In the genomic region with DNA sequence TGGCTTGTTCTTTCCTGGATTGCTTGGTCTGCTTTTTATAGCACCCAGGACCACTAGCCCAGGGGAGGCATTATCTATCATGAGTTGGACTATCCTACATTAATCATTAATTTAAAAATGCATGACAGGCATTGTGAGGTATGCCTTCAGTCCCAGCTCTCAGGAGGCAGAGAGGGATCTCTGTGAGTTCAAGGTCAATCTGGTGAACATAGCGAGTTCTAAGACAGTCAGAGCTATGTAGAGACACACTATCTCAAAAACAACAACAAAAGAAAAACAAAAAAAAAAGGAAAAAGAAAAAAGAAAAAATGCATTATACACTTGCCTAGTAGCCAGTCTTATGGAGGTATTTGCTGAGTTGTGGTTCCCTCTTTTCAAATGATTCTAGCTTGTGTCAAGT, we compare ENCODE assay signal across 31 mouse cellular contexts. TPM values are rescaled to one million over a fixed set of nuclear protein-coding genes. Genes with fewer than 3 reads are reported as not detected.
A peak's percentile ranks its signal among the peaks of the same experiment; 100 is the strongest.
DNase-seq lines count a peak whose midpoint lies in the region; ATAC-seq and TF ChIP-seq lines count a peak whose summit lies in the region.
"Had no signal": no experiment of that assay in that cellular context is flagged by ENCODE, and none has a peak within 500 bp of the region (broad histone marks: within the 10 kb centered on the region; RNA-seq: fewer than 3 reads in every experiment).

No protein-coding gene starts in this region.

- TF ChIP-seq CTCF in heart, postnatal 0 days (IDR thresholded peaks at IDR 0.05; ENCODE audit: low read depth) = no peak
- TF ChIP-seq CTCF in G1E (IDR thresholded peaks at IDR 0.05; ENCODE audit: low read depth, low read length) = no peak

- intact Hi-C loops in heart, postnatal 25 days (cut with DNase I) = no loop called here

- no peaks in the 10 kb centered on the region for H3K9me3 ChIP-seq in heart, postnatal 0 days (replicated peaks; ENCODE audit: control insufficient read depth, low read length)
- H3K9me3 ChIP-seq in G1E (replicated peaks) = no peaks in the 10 kb centered on the region
- no peaks in the 10 kb centered on the region for H3K9me3 ChIP-seq in liver, embryonic 15.5 days (replicated peaks)
- H3K9me3 ChIP-seq: embryonic facial prominence, embryonic 10.5 days; forebrain, embryonic 10.5 days; heart, embryonic 10.5 days; hindbrain, embryonic 10.5 days; intestine, embryonic 15.5 days; midbrain, embryonic 12.5 days; stomach, embryonic 15.5 days had no signal

- no peak overlapping the region for H3K4me2 ChIP-seq in heart, postnatal 0 days (ENCODE audit: low read depth, low read length)
- H3K4me2 ChIP-seq in liver, embryonic 15.5 days = no peak overlapping the region
- H3K4me2 ChIP-seq: intestine, embryonic 15.5 days; midbrain, embryonic 12.5 days; stomach, embryonic 15.5 days had no signal

- ATAC-seq in heart, postnatal 0 days (ENCODE audit: insufficient read depth, low read depth) = no peak
- ATAC-seq in G1E (ENCODE audit: extremely low read depth, insufficient number of reproducible peaks, low FRiP score, poor library complexity, severe bottlenecking) = no peak
- ATAC-seq in liver, embryonic 15.5 days (ENCODE audit: insufficient read depth) = no peak
- ATAC-seq: forebrain, embryonic 16.5 days; hindbrain, embryonic 16.5 days; intestine, embryonic 15.5 days had no signal

- no peaks in the 10 kb centered on the region for H3K36me3 ChIP-seq in heart, postnatal 0 days (replicated peaks; ENCODE audit: control insufficient read depth, insufficient read depth, low read length)
- H3K36me3 ChIP-seq in G1E (replicated peaks) = no peaks in the 10 kb centered on the region
- H3K36me3 ChIP-seq in liver, embryonic 15.5 days (replicated peaks) = no peaks in the 10 kb centered on the region
- H3K36me3 ChIP-seq: embryonic facial prominence, embryonic 10.5 days; forebrain, embryonic 10.5 days; heart, embryonic 10.5 days; hindbrain, embryonic 10.5 days; intestine, embryonic 15.5 days; midbrain, embryonic 12.5 days; stomach, embryonic 15.5 days had no signal

- 0 out of 2 replicates have a peak overlapping the region, but pooled peaks have one; percentile 8 for H3K27ac ChIP-seq in heart, postnatal 0 days (ENCODE audit: low read depth)
- peak overlapping the region; percentile 75 for H3K27ac ChIP-seq in brown adipose tissue, adult 24 weeks (replicated peaks; ENCODE audit: low read depth, low read length)
- peak overlapping the region; percentile 81 for H3K27ac ChIP-seq in liver, embryonic 15.5 days (replicated peaks)
- H3K27ac ChIP-seq: embryonic facial prominence, embryonic 10.5 days; forebrain, embryonic 10.5 days; heart, embryonic 10.5 days; hindbrain, embryonic 10.5 days; intestine, embryonic 15.5 days; midbrain, embryonic 12.5 days; stomach, embryonic 15.5 days had no signal

- H3K27me3 ChIP-seq in heart, postnatal 0 days (ENCODE audit: control insufficient read depth, insufficient read depth, low read length) = no peaks in the 10 kb centered on the region
- H3K27me3 ChIP-seq in G1E (ENCODE audit: insufficient read depth, low read length) = no peaks in the 10 kb centered on the region
- no peaks in the 10 kb centered on the region for H3K27me3 ChIP-seq in liver, embryonic 15.5 days
- H3K27me3 ChIP-seq: intestine, embryonic 15.5 days; midbrain, embryonic 12.5 days; stomach, embryonic 15.5 days had no signal

- H3K4me1 ChIP-seq in heart, postnatal 0 days (ENCODE audit: control insufficient read depth, insufficient read depth) = peaks cover 7% of the 10 kb centered on the region; the same call in 1 of the 2 replicates
- H3K4me1 ChIP-seq in G1E (ENCODE audit: insufficient read depth, low read depth, low read length) = peaks cover 88% of the 10 kb centered on the region
- peaks cover 28% of the 10 kb centered on the region for H3K4me1 ChIP-seq in brown adipose tissue, adult 24 weeks (ENCODE audit: control insufficient read depth, insufficient read depth, insufficient read length, low read length)
- peaks cover 81% of the 10 kb centered on the region for H3K4me1 ChIP-seq in liver, embryonic 15.5 days (replicated peaks)

- no peak for TF ChIP-seq EP300 in heart, postnatal 0 days (IDR thresholded peaks at IDR 0.05; ENCODE audit: low read depth)

- H3K9ac ChIP-seq in heart, postnatal 0 days (replicated peaks; ENCODE audit: low read depth, low read length) = no peak overlapping the region
- no peak overlapping the region for H3K9ac ChIP-seq in liver, embryonic 15.5 days
- H3K9ac ChIP-seq: intestine, embryonic 15.5 days; midbrain, embryonic 12.5 days; stomach, embryonic 15.5 days had no signal

- no peak overlapping the region for H3K4me3 ChIP-seq in heart, postnatal 0 days (ENCODE audit: low read depth, low read length)
- H3K4me3 ChIP-seq in G1E (ENCODE audit: low read depth, low read length) = peak overlapping the region; percentile 1; the same call in 1 of the 2 replicates
- H3K4me3 ChIP-seq in brown adipose tissue, adult 24 weeks (ENCODE audit: insufficient read depth, low read depth, low read length) = no peak overlapping the region
- no peak overlapping the region for H3K4me3 ChIP-seq in liver, embryonic 15.5 days (replicated peaks)
- H3K4me3 ChIP-seq: embryonic facial prominence, embryonic 10.5 days; forebrain, embryonic 10.5 days; heart, embryonic 10.5 days; hindbrain, embryonic 10.5 days; intestine, embryonic 15.5 days; midbrain, embryonic 12.5 days; stomach, embryonic 15.5 days had no signal

- 58% methylated on average over 1 of the region's 1 CpGs for WGBS in heart, postnatal 0 days
- WGBS in liver, embryonic 15.5 days (ENCODE audit: insufficient replicate concordance) = 53% methylated on average over 1 of the region's 1 CpGs

- DNase-seq in heart, postnatal 0 days (ENCODE audit: low spot score) = no peak
- no peak for DNase-seq in heart, postnatal 25 days (ENCODE audit: low spot score)
- DNase-seq in G1E (ENCODE audit: low spot score) = no peak
- DNase-seq in layer of hippocampus, postnatal 10 days (ENCODE audit: low spot score in 2 of 2) = no peak
- no peak for DNase-seq in urinary bladder, postnatal 36 days (ENCODE audit: low spot score in 2 of 2)
- DNase-seq in adrenal gland, postnatal 14 days = no peak
- DNase-seq: adrenal gland, postnatal 25 days; gastrocnemius, postnatal 14 days; right cerebral cortex, postnatal 14 days had no signal

RNA-seq across cellular contexts. Expression of gene Ifi47, which starts 8.0 kb away (rescaled TPM):
- total RNA-seq in heart, postnatal 0 days (2014; rRNA removed; ENCODE audit: low replicate concordance) = 2.0 and 2.1 TPM in 2 replicates
- polyA plus RNA-seq in heart, postnatal 0 days (2015; fragmentation: Nextera tagmentation; extraction: Ambion mirVana) = 1.4 and 1.8 TPM in 2 replicates
- 1 to 10 TPM; 1.3 to 3.0 TPM for total RNA-seq in heart, postnatal 25 days (2021)
- total RNA-seq in G1E (2014; fragmentation: Nextera tagmentation) = 16.5 and 25.1 TPM in 2 replicates
- total RNA-seq in G1E (2017) = 31.6 and 32.2 TPM in 2 replicates
- polyA plus RNA-seq in G1E (2012) = 0.81 and 0.99 TPM in 2 replicates
- polyA plus RNA-seq in brown adipose tissue, adult 24 weeks (2012; ENCODE audit: insufficient read depth, insufficient read length, missing spikeins) = 2.9 and 4.6 TPM in 2 replicates
- polyA plus RNA-seq in liver, embryonic 15.5 days (2015; fragmentation: Nextera tagmentation; extraction: Ambion mirVana) = 7.0 and 7.1 TPM in 2 replicates
- total RNA-seq in layer of hippocampus, postnatal 10 days (2021) = under 1 TPM; 0.21 to 0.62 TPM
- total RNA-seq in adrenal gland, postnatal 14 days (2021) = 5.1 and 8.9 TPM in 2 replicates

RNA-seq across cellular contexts. Expression of gene Tgtp2, which starts 20.4 kb away (rescaled TPM):
- total RNA-seq in heart, postnatal 0 days (2014; rRNA removed; ENCODE audit: low replicate concordance) = 0.08 TPM in 1 of 2 replicates, not detected in the other
- polyA plus RNA-seq in heart, postnatal 0 days (2015; fragmentation: Nextera tagmentation; extraction: Ambion mirVana) = 0.36 and 0.54 TPM in 2 replicates
- 1 to 10 TPM in 1 of 2 experiments, under 1 TPM in 1; 0.55 to 1.7 TPM for total RNA-seq in heart, postnatal 25 days (2021)
- total RNA-seq in G1E (2014; fragmentation: Nextera tagmentation) (8.3 and 10.0 TPM in 2 replicates), G1E (2017) (23.1 and 25.2 TPM in 2 replicates)
- 0.20 and 0.26 TPM in 2 replicates for polyA plus RNA-seq in G1E (2012)
- polyA plus RNA-seq in brown adipose tissue, adult 24 weeks (2012; ENCODE audit: insufficient read depth, insufficient read length, missing spikeins) = 19.9 and 29.5 TPM in 2 replicates
- polyA plus RNA-seq in liver, embryonic 15.5 days (2015; fragmentation: Nextera tagmentation; extraction: Ambion mirVana) = 0.86 and 1.1 TPM in 2 replicates
- under 1 TPM in 1 of 2 experiments, not detected in 1; 0.11 TPM for total RNA-seq in layer of hippocampus, postnatal 10 days (2021)
- 0.44 and 3.5 TPM in 2 replicates for total RNA-seq in adrenal gland, postnatal 14 days (2021)
- total RNA-seq: ES-E14; gastrocnemius, postnatal 14 days had no signal
- polyA plus RNA-seq: embryonic facial prominence, embryonic 10.5 days; forebrain, embryonic 10.5 days; forebrain, embryonic 16.5 days; heart, embryonic 10.5 days; hindbrain, embryonic 10.5 days; kidney, embryonic 14.5 days; neural tube, embryonic 11.5 days had no signal

RNA-seq across cellular contexts. Expression of gene Olfr1396, which starts 30.3 kb away (rescaled TPM):
- total RNA-seq in heart, postnatal 0 days (2014; rRNA removed; ENCODE audit: low replicate concordance) = 20.3 TPM in 1 of 2 replicates, not detected in the other
- 0.45 and 0.59 TPM in 2 replicates for polyA plus RNA-seq in heart, postnatal 0 days (2015; fragmentation: Nextera tagmentation; extraction: Ambion mirVana)
- 1 to 10 TPM; 1.3 to 1.7 TPM for total RNA-seq in heart, postnatal 25 days (2021)
- total RNA-seq in G1E (2014; fragmentation: Nextera tagmentation) (not detected in 2 replicates), G1E (2017) (0.06 and 0.11 TPM in 2 replicates)
- polyA plus RNA-seq in G1E (2012) = not detected in 2 replicates
- 0.38 TPM in 1 of 2 replicates, not detected in the other for polyA plus RNA-seq in brown adipose tissue, adult 24 weeks (2012; ENCODE audit: insufficient read depth, insufficient read length, missing spikeins)
- polyA plus RNA-seq in liver, embryonic 15.5 days (2015; fragmentation: Nextera tagmentation; extraction: Ambion mirVana) = not detected in 2 replicates
- total RNA-seq in layer of hippocampus, postnatal 10 days (2021) = not detected
- 0.53 and 0.67 TPM in 2 replicates for total RNA-seq in adrenal gland, postnatal 14 days (2021)
- total RNA-seq: ES-E14; left cerebral cortex, adult 18-20 months; left cerebral cortex, postnatal 25 days; monocyte, adult 5-6 weeks had no signal
- polyA plus RNA-seq: brain, embryonic 14.5 days; cortical plate, adult 2 months; embryonic facial prominence, embryonic 10.5 days; forebrain, embryonic 10.5 days; forebrain, embryonic 16.5 days; heart, embryonic 10.5 days; hindbrain, embryonic 10.5 days; hindbrain, embryonic 16.5 days; intestine, embryonic 15.5 days; kidney, embryonic 14.5 days; lung, postnatal 0 days; midbrain, embryonic 12.5 days; neural tube, embryonic 11.5 days; stomach, embryonic 15.5 days had no signal

RNA-seq across cellular contexts. Expression of gene 9930111J21Rik2, which starts 33.3 kb away (rescaled TPM):
- total RNA-seq in heart, postnatal 0 days (2014; rRNA removed; ENCODE audit: low replicate concordance) = 2.7 and 8.2 TPM in 2 replicates
- 1.1 and 1.2 TPM in 2 replicates for polyA plus RNA-seq in heart, postnatal 0 days (2015; fragmentation: Nextera tagmentation; extraction: Ambion mirVana)
- total RNA-seq in heart, postnatal 25 days (2021) = 1 to 10 TPM; 5.6 to 7.0 TPM
- total RNA-seq in G1E (2014; fragmentation: Nextera tagmentation) (4.6 and 7.8 TPM in 2 replicates), G1E (2017) (2.9 and 4.1 TPM in 2 replicates)
- polyA plus RNA-seq in G1E (2012) = 0.04 and 0.07 TPM in 2 replicates
- polyA plus RNA-seq in brown adipose tissue, adult 24 weeks (2012; ENCODE audit: insufficient read depth, insufficient read length, missing spikeins) = 1.8 and 4.0 TPM in 2 replicates
- polyA plus RNA-seq in liver, embryonic 15.5 days (2015; fragmentation: Nextera tagmentation; extraction: Ambion mirVana) = 1.2 and 1.6 TPM in 2 replicates
- 1 to 10 TPM in 1 of 2 experiments, under 1 TPM in 1; 0.71 to 1.0 TPM for total RNA-seq in layer of hippocampus, postnatal 10 days (2021)
- total RNA-seq in adrenal gland, postnatal 14 days (2021) = 3.4 and 9.1 TPM in 2 replicates

RNA-seq across cellular contexts. Expression of gene Olfr1395, which starts 57.7 kb away (rescaled TPM):
- total RNA-seq in heart, postnatal 0 days (2014; rRNA removed; ENCODE audit: low replicate concordance) = not detected in 2 replicates
- not detected in 2 replicates for polyA plus RNA-seq in heart, postnatal 0 days (2015; fragmentation: Nextera tagmentation; extraction: Ambion mirVana)
- not detected for total RNA-seq in heart, postnatal 25 days (2021)
- not detected in 2 replicates for total RNA-seq in G1E (2014; fragmentation: Nextera tagmentation)
- 0.06 and 0.16 TPM in 2 replicates for total RNA-seq in G1E (2017)
- not detected in 2 replicates for polyA plus RNA-seq in G1E (2012)
- polyA plus RNA-seq in brown adipose tissue, adult 24 weeks (2012; ENCODE audit: insufficient read depth, insufficient read length, missing spikeins) = not detected in 2 replicates
- polyA plus RNA-seq in liver, embryonic 15.5 days (2015; fragmentation: Nextera tagmentation; extraction: Ambion mirVana) = not detected in 2 replicates
- not detected for total RNA-seq in layer of hippocampus, postnatal 10 days (2021)
- not detected in 2 replicates for total RNA-seq in adrenal gland, postnatal 14 days (2021)
- total RNA-seq: adrenal gland, postnatal 25 days; ES-E14; gastrocnemius, postnatal 14 days; left cerebral cortex, adult 18-20 months; left cerebral cortex, postnatal 25 days; monocyte, adult 5-6 weeks had no signal
- polyA plus RNA-seq: brain, embryonic 14.5 days; cortical plate, adult 2 months; embryonic facial prominence, embryonic 10.5 days; forebrain, embryonic 10.5 days; forebrain, embryonic 16.5 days; heart, embryonic 10.5 days; heart, embryonic 16.5 days; hindbrain, embryonic 10.5 days; hindbrain, embryonic 16.5 days; intestine, embryonic 15.5 days; kidney, embryonic 14.5 days; limb, embryonic 14.5 days; lung, postnatal 0 days; midbrain, embryonic 12.5 days; neural tube, embryonic 11.5 days; stomach, embryonic 15.5 days had no signal

Comparison
In these comparisons a context has a peak if more than half of its experiments do, and no peak if none do; other contexts are left out.
1. H3K27ac ChIP-seq: peak in every context shown above with its lines; median percentile 81 in liver, embryonic 15.5 days; 75 in brown adipose tissue, adult 24 weeks; 8 in heart, postnatal 0 days.